Mouse (Mus musculus) layer of hippocampus, adult 8-10 months (tissue): ENCODE results near the gene Kdm4d. TPM values are rescaled to one million over a fixed set of nuclear protein-coding genes. Genes with fewer than 3 reads are reported as not detected.
"Not testable (repeated sequence)": the region's sequence is repeated elsewhere in the genome, so short reads cannot be mapped to it uniquely, and the experiment has no call there.

Experiments
- DNase-seq, 2 experiments: peaks; one replicate each; pipeline ENCODE4 v3.0.0; 2022; ENCODE audit warnings: low spot score in 2 of 2
- total RNA-seq, 4 experiments: library from RNA; stranded (reverse); gene quantifications; 2 replicates each; pipeline ENCODE4 v1.2.4; 2022

The Kdm4d gene
- total RNA-seq, 4 experiments from 2014 or later, result 1.3 to 2.1 (median 1.7) TPM

DNA sequence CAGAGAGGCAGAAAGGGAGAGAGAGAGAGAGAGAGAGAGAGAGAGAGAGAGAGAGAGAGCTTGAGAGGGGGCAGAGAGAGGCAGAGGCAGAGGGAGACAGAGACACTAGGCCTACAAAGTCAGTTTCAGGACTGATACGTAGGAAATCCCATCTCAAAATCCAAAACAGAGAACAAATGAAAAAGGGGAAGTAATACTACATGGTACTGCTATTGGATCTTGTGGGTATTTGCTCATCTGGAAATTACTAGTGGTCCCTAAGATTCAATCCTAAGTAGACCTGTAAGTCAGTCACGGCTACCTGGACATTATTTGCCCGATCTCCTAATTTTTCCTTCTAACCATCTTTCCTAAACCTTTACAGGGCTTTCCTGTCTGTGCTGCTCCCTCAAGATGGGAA, 44.0 kb downstream of the Kdm4d start:
- no peak for DNase-seq

DNA sequence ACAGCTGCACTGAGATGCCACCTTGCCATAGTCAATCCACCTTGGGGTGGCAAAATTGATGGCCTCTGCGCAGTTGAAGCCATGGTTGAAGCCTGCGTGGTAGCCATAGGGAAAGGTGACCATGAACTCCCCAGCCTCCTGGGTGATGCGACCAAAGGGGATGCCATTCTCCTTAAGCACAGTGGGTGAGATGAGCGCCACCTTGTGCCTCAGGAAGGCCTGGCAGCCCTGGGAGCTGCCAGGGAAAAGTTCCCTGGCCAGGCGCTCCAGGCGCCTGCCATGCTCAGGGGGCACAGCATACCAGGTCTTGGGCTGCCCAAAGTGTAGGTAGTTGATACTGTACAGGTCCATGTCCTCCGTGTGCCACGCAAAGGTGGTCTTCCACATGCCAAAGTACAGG, 49.2 kb downstream of the Kdm4d start:
- not testable (repeated sequence) for DNase-seq

GRCm38 (mm10) chr9:14447086-14447485, 53.2 kb downstream of the Kdm4d start:
- not testable (repeated sequence) for DNase-seq

DNA sequence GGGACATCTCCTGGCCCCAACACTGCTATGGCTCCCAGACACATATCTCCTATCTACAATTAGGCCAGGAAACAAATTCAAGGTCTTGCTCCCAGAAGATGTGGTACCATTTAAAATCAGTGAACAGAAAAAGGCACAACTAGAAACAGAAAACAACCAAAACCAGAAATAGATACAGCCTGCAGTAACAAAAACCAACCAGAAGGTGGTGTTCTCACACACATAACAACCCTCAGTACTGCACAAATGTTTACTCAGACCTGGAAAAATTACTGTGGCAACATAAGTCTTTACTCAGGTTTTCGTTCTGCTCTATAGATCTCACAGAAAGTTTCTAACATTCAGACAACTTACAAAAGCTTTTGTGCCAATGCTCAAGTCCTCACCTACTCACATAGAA, 59.9 kb downstream of the Kdm4d start:
- no peak for DNase-seq

DNA sequence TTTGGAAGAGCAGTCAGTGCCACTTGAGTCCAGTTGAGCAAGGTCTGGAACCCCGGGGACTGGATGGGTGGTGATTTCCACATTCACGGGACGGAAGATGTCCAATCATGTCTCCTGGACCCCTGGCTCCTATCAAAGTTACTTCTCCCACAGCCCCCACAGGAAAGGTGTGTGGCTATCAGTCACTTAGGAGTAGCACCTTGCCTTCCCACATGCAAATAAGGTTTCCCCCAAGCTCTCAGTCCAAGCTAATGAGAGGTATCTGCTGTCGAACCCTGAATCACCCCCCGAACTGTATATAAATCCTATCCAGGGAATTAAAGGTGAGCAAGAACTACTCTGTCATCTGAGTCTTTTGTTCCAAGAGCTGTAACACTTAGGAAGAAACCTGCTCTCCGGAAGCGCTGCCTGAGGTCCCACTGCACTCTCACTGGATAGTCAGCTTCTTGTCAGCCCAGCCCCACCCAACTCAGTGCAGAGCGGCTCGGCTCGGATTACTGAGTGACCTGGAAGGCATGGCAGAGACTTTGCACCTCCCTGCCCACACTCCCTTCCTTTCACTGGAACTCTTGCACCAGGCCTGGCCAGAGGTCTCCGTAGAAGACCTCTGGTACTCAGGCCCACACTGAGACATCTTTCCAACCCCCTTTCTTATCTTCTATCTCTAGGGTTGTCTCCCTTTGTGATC, 66.9 kb downstream of the Kdm4d start:
- no peak for DNase-seq

Other genes starting within 250 kb of the Kdm4d start
- gene Sesn3, start 225.4 kb downstream of the Kdm4d start, total RNA-seq, result 10 to 100 TPM; 57.5 to 84.9 (median 73.2) TPM
- gene Endod1, start 119.0 kb downstream of the Kdm4d start, total RNA-seq, result 10 to 100 TPM; 72.9 to 94.9 (median 82.4) TPM
- gene Cwc15, start 135 bp upstream of the Kdm4d start, total RNA-seq, result 10 to 100 TPM; 83.2 to 96.0 (median 88.5) TPM
- gene Amotl1, start 144.6 kb upstream of the Kdm4d start, total RNA-seq, result 10 to 100 TPM; 15.0 to 18.9 (median 17.4) TPM
- not detected for gene Piwil4, start 240.3 kb upstream of the Kdm4d start, total RNA-seq